8 mouse cellular contexts compared by ENCODE assay signal in genomic region chr3:107516776-107517630, GRCm38 (mm10). TPM values are rescaled to one million over a fixed set of nuclear protein-coding genes. Genes with fewer than 3 reads are reported as not detected.
A peak's percentile ranks its signal among the peaks of the same experiment; 100 is the strongest.
DNase-seq lines count a peak whose midpoint lies in the region; ATAC-seq and TF ChIP-seq lines count a peak whose summit lies in the region.

No protein-coding gene starts in this region.

- DNase-seq in adrenal gland, postnatal 14 days = peak; percentile 9
- no peak for DNase-seq in adrenal gland, postnatal 25 days
- DNase-seq in WW6 (ENCODE audit: low read depth, low spot score) = peak; percentile 55
- DNase-seq in kidney, adult 8-10 months = peak; percentile 17 to 27
- DNase-seq in midbrain, embryonic 11.5 days (ENCODE audit: low spot score, missing footprints) = peak; percentile 95
- no peak for DNase-seq in spleen, adult 12 weeks (ENCODE audit: low spot score)

- ATAC-seq in midbrain, embryonic 11.5 days (ENCODE audit: low FRiP score) = peak; percentile 83
- no peak for ATAC-seq in erythroid progenitor cell, adult 5-6 weeks (replicated peaks; ENCODE audit: low FRiP score, poor library complexity, severe bottlenecking)

- WGBS in midbrain, embryonic 11.5 days = 5% methylated on average over 55 of the region's 55 CpGs

- no peaks in the 10 kb centered on the region for H3K36me3 ChIP-seq in midbrain, embryonic 11.5 days (ENCODE audit: control insufficient read depth, insufficient read depth, low read length)

- H3K9ac ChIP-seq in midbrain, embryonic 11.5 days (ENCODE audit: low read length) = peak overlapping the region; percentile 55

- TF ChIP-seq CTCF in embryonic fibroblast, embryonic 13.5 days (IDR thresholded peaks at IDR 0.05; ENCODE audit: borderline replicate concordance, insufficient read depth, low read length) = no peak

- H3K9me3 ChIP-seq in midbrain, embryonic 11.5 days (ENCODE audit: control insufficient read depth, low read length) = no peaks in the 10 kb centered on the region

- no peaks in the 10 kb centered on the region for H3K4me1 ChIP-seq in embryonic fibroblast, embryonic 13.5 days (ENCODE audit: control insufficient read depth, insufficient read depth, low read length)
- peaks cover 10% of the 10 kb centered on the region; the same call in 1 of the 2 replicates for H3K4me1 ChIP-seq in midbrain, embryonic 11.5 days (ENCODE audit: control insufficient read depth, insufficient read depth, low read length)

- no peak for TF ChIP-seq POLR2A in embryonic fibroblast, embryonic 13.5 days (IDR thresholded peaks at IDR 0.05; ENCODE audit: low read depth, low read length)

- peaks cover 41% of the 10 kb centered on the region for H3K27me3 ChIP-seq in midbrain, embryonic 11.5 days (ENCODE audit: control insufficient read depth, insufficient read depth, low read length)

- H3K4me3 ChIP-seq in embryonic fibroblast, embryonic 13.5 days (ENCODE audit: insufficient read depth, low read length) = peak overlapping the region; percentile 43
- peak overlapping the region; percentile 46 for H3K4me3 ChIP-seq in midbrain, embryonic 11.5 days (ENCODE audit: low read depth, low read length)

- peak overlapping the region; percentile 97 for H3K4me2 ChIP-seq in midbrain, embryonic 11.5 days

- no peak overlapping the region for H3K27ac ChIP-seq in embryonic fibroblast, embryonic 13.5 days (ENCODE audit: insufficient read depth, low read length)
- no peak overlapping the region for H3K27ac ChIP-seq in midbrain, embryonic 11.5 days (ENCODE audit: low read depth, low read length)

RNA-seq across cellular contexts. Expression of gene Slc6a17, which starts 0.8 kb away (rescaled TPM):
- 3.1 and 3.3 TPM in 2 replicates for total RNA-seq in adrenal gland, postnatal 14 days (2021)
- 2.1 and 2.7 TPM in 2 replicates for total RNA-seq in adrenal gland, postnatal 25 days (2021)
- 10.4 and 10.9 TPM in 2 replicates for polyA plus RNA-seq in embryonic fibroblast, embryonic 13.5 days (2011; ENCODE audit: insufficient read length, low read depth, missing spikeins)
- 1.8 and 1.9 TPM in 2 replicates for polyA plus RNA-seq in midbrain, embryonic 11.5 days (2014; fragmentation: Nextera tagmentation; extraction: Ambion mirVana)
- total RNA-seq in erythroid progenitor cell, adult 5-6 weeks (2015; ENCODE audit: low replicate concordance) = not detected in 2 replicates
- total RNA-seq in erythroid progenitor cell, adult 5-6 weeks (2017; ENCODE audit: low replicate concordance) = not detected in 2 replicates

RNA-seq across cellular contexts. Expression of gene Ubl4b, which starts 37.9 kb away (rescaled TPM):
- not detected in 2 replicates for total RNA-seq in adrenal gland, postnatal 14 days (2021)
- not detected in 2 replicates for total RNA-seq in adrenal gland, postnatal 25 days (2021)
- polyA plus RNA-seq in embryonic fibroblast, embryonic 13.5 days (2011; ENCODE audit: insufficient read length, low read depth, missing spikeins) = 0.37 TPM in 1 of 2 replicates, not detected in the other
- polyA plus RNA-seq in midbrain, embryonic 11.5 days (2014; fragmentation: Nextera tagmentation; extraction: Ambion mirVana) = not detected in 2 replicates
- total RNA-seq in erythroid progenitor cell, adult 5-6 weeks (2015; ENCODE audit: low replicate concordance) = not detected in 2 replicates
- total RNA-seq in erythroid progenitor cell, adult 5-6 weeks (2017; ENCODE audit: low replicate concordance) = not detected in 2 replicates

RNA-seq across cellular contexts. Expression of gene Kcnc4, which starts 57.7 kb away (rescaled TPM):
- 7.4 and 8.1 TPM in 2 replicates for total RNA-seq in adrenal gland, postnatal 14 days (2021)
- 7.6 and 8.3 TPM in 2 replicates for total RNA-seq in adrenal gland, postnatal 25 days (2021)
- not detected in 2 replicates for polyA plus RNA-seq in embryonic fibroblast, embryonic 13.5 days (2011; ENCODE audit: insufficient read length, low read depth, missing spikeins)
- 0.03 and 0.04 TPM in 2 replicates for polyA plus RNA-seq in midbrain, embryonic 11.5 days (2014; fragmentation: Nextera tagmentation; extraction: Ambion mirVana)
- not detected in 2 replicates for total RNA-seq in erythroid progenitor cell, adult 5-6 weeks (2015; ENCODE audit: low replicate concordance)
- total RNA-seq in erythroid progenitor cell, adult 5-6 weeks (2017; ENCODE audit: low replicate concordance) = not detected in 2 replicates

Comparison
In these comparisons a context has a peak if more than half of its experiments do, and no peak if none do; other contexts are left out.
1. DNase-seq: peak in adrenal gland, postnatal 14 days (single experiment), WW6 (single experiment), kidney, adult 8-10 months (2 of 2) and midbrain, embryonic 11.5 days (single experiment); none in adrenal gland, postnatal 25 days (single experiment) and spleen, adult 12 weeks (single experiment).